Mouse (Mus musculus) right cerebral cortex, postnatal 10 days (tissue): ENCODE results near the gene Sdk2.
A peak's percentile ranks its signal among the peaks of the same experiment; 100 is the strongest.

ENCODE experiments used
- DNase-seq, 2 experiments: peaks; one replicate each; pipeline ENCODE4 v3.0.0; 2021; ENCODE audit warnings: low spot score in 2 of 2

Gene Sdk2

GRCm38 (mm10) chr11:113930112-113930511 is 136.7 kb downstream of the Sdk2 start:
- DNase-seq: no peak

- DNase-seq: no peak
Measured at GRCm38 (mm10) chr11:113928831-113929230, 138.0 kb downstream of the Sdk2 start.

- DNase-seq: peak in 1 of 2 experiments; percentile 62
Measured at GRCm38 (mm10) chr11:113928291-113928690, 138.6 kb downstream of the Sdk2 start.

- DNase-seq: no peak
Measured at GRCm38 (mm10) chr11:113927826-113928225, 139.0 kb downstream of the Sdk2 start.

GRCm38 (mm10) chr11:113927231-113927630 is 139.6 kb downstream of the Sdk2 start:
- peak; percentile 84 to 90 for DNase-seq

- DNase-seq: no peak
Measured at GRCm38 (mm10) chr11:113923137-113923536, 143.7 kb downstream of the Sdk2 start.

GRCm38 (mm10) chr11:113903131-113903860 is 163.6 kb downstream of the Sdk2 start:
- DNase-seq: no peak

DNA sequence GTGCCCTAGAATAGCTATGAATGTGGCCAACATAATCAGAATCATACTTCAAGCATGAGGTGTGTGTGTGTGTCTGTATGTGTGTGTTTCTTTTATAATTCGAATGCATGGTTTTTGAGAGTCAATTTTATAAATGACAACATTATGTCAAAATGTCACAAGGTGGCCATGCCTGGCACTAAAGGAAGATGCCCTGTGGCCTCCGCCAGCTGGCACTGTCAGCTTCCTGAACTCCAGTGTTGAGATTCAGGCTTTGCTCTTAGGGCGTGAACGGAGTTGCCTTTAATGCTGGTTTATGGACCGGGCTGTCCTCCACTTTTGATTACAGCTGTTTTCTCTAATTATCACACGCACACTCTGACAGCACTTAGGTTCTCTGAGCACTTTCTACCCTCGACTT is 164.9 kb downstream of the Sdk2 start:
- no peak for DNase-seq

DNA sequence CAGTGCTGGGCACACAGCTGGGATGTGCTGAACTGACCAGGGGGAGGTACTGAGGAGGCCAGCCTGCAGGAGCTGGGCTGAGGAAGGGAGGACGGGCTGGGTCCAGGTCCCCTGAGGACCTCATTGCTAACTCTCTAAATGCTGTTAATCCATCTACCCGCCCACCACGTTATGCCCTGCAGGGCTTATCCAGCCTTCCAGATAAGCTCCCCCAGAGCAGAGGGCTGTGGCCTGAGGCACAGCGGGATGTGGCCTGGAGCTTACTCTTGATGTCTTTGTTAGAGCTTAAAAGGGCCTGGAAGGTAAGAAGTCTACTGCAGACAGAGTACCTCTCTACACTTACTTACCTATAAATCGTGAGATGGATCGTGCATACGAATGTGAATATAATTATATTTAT is 168.2 kb downstream of the Sdk2 start:
- no peak for DNase-seq

- DNase-seq: no peak
Measured at GRCm38 (mm10) chr11:113896006-113896405, 170.8 kb downstream of the Sdk2 start.

DNA sequence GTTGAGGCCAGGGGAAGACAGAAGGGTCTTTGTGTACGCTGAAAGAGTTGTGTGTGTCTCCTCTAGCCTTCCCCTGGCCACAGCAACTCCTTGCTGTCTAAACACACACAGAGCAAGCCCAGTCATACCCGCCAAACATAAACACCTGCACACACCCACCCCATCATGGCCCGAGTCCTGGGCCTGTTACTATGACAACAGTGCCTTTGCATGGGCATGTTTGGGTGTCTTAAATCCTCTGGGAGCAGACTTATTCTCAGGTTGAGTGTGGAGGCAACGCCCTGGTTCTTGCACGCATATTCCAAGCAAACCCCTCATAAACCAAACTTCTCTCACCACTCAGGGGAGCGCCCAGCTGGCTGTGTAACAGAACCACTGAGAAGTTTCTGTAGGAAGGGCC is 173.9 kb downstream of the Sdk2 start:
- DNase-seq: peak in 1 of 2 experiments; percentile 55

DNA sequence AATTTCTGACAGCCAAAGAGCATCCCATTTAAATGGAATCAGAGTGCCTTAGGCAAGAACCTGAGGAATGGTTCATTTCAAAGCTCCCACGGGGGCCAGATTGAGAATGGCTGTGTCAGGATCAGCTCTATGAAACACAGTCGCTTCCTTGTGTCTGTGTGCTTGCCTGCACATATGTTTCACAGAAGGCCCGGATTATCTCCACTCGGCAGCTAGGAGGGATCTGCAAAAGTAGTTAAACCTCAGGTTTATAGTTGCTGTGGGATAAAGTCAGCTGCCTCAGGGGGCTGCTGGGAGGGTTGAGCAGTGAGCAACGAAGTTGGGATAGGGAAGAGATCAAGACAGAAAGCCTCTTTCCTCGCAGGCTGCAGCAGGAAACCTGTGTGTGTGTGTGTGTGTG is 174.8 kb downstream of the Sdk2 start:
- peak in 1 of 2 experiments; percentile 43 for DNase-seq

GRCm38 (mm10) chr11:113888156-113888750 is 178.6 kb downstream of the Sdk2 start:
- no peak for DNase-seq

GRCm38 (mm10) chr11:113886299-113886698 is 180.5 kb downstream of the Sdk2 start:
- no peak for DNase-seq

- no peak for DNase-seq
Measured at GRCm38 (mm10) chr11:113884962-113885361, 181.9 kb downstream of the Sdk2 start.

DNA sequence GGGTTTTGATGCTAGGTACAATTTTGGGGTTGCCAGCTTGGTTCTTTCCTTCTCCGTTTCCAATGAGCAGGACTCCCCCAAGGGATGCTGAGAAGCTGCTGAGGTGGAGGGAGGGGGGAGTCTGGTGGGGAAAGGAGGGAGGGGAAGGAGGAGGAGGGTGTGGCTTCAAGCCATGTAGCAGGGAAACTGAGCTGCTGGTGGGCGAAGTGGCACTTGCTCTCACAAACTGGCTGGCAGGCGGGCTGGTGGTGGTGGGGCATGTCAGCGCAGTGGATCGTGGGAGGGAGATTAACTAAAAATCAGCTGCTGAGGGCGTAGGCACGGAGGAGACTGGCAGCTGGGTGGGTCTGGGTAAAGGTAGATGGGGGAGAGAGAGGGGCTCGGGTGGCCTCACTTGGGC is 183.8 kb downstream of the Sdk2 start:
- peak; percentile 74 to 81 for DNase-seq

- DNase-seq: no peak
Measured at GRCm38 (mm10) chr11:113881864-113882263, 185.0 kb downstream of the Sdk2 start.

DNA sequence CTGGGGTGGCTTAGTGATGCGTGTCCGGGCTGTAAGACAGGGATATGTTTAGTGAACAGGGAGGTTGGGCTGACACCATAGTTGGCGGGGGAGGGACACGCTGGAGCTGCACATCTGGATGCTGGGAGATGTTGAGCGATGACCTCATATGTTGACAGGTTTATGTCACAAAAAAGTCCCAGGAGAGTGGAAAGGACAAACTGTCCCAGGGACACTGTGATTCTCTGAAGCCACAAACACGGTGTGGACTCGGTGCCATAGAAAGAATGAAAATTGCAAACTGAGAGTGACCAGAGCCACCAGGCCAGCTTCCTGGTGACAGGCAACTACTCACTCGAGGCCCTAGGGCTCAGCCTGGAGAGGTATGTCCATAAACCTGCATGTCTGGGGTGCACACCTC is 199.8 kb downstream of the Sdk2 start:
- DNase-seq: no peak

DNA sequence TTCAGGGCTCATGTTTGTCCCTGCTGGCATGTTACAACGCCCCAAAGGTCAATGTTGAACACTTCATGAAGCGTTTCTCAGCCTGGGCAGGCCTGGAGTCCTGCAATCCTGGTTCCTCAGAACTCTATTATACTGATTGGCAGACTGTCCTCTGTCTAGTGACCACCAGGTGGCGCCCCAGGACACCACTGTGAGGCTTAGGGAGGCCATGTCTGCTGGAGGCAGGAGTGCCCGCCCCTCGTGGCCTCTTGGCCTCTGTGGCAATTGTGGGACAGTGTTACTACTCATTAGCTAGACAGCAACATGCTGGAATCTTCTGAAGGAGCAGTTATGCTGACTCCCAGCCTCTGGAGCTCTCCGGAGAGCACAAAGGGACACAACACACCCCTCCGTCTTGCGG is 201.2 kb downstream of the Sdk2 start:
- DNase-seq: peak; percentile 85 to 91

DNA sequence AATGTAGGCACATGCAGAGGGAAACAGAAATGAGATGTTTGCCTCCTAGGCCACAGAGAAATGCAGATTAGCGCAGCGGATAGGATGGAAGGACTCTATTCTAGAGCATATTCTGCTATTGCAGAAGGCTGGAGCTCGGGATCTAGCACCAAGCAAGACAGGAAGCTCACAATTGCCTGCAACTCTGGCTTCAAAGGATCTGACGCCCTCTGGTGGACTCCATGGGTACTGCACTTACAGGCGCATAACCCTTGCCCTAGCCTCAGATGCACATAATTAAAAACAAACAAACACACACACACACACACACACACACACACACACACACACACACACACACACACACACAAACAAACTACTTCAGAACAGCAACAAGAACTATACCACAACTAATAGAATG is 203.4 kb downstream of the Sdk2 start:
- no peak for DNase-seq

GRCm38 (mm10) chr11:113855661-113856060 is 211.2 kb downstream of the Sdk2 start:
- no peak for DNase-seq

GRCm38 (mm10) chr11:113851750-113852149 is 215.1 kb downstream of the Sdk2 start:
- peak; percentile 45 to 52 for DNase-seq

DNA sequence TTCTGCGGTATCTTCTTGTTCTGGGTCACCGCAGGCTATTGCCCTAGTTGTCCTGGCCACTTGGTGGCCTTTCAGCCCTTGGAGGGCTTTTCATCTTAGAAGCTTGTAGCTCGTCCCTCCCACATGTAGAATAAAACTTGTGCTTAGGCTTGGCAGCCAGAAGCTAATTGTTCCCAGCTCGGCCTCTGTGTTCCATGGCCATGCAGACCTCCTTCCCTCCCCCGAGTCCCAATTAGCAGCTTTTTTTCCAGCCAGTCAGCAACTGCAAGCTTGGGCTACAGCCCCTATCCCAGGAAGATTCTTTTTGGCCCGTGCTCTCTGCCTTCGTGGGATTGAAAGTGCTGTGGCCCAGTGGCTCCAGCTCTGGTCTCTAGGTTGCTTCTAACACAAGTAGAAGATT is 217.5 kb downstream of the Sdk2 start:
- no peak for DNase-seq

DNA sequence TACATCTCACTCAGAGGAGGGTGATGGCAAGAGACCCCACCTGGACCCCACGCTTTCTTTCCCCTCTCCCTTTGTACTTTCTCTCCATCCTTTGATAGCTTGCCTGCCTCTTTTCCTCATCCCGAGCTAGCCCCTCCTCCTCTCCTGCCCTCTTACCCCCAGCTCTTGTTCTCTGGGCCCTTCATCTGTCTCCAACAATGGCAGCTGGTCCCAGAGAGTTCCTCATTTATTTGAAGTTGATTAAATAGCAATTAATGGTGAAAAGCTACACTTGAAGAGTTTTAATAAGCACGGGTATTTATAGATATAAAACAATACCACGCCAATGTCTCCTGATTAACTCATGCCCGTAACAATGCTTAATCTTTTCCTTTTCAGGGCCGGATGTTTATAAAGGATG is 222.9 kb downstream of the Sdk2 start:
- no peak for DNase-seq
